Mouse (Mus musculus) neutrophil, adult 83 days (primary cell): ENCODE measurements around the gene Myt1l. TPM values are rescaled to one million over a fixed set of nuclear protein-coding genes. Genes with fewer than 3 reads are reported as not detected.

ENCODE experiments used
- total RNA-seq, 2 experiments: library from RNA; stranded (reverse); gene quantifications; one replicate each; pipeline ENCODE4 v1.2.4; 2023

Gene Myt1l
- total RNA-seq: not detected

GRCm38 (mm10) chr12:29528031-29528771 is at the start of gene Myt1l:
TSS of gene Myt1l (plus strand) at chr12:29528384.

DNA sequence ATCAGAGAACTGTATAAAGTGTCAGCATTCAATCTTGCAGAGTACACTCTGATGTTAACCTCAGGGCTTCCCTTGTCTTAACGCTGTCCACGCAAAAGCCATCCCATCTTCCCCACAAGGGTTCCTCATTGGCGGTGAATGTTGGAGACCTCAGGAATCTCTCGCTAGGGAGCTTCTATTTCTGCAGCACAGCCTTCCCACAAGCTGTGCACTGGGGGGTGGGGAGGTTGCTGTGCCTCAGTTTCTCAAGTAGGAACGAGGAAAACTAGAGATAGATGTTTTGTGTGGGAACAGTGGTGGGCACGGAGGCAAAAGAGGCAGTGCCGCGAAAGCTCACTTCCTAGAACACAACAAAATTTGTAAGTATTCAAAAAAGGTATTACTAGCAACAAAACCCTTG is 409.1 kb downstream of the Myt1l start, which contains the start of gene Pxdn:
Pxdn (plus strand) TSS at position 301 of the 400 bp plus-strand sequence.

